Mouse (Mus musculus) midbrain, embryonic 13.5 days (tissue): ENCODE results near the gene Camk2g. TPM values are rescaled to one million over a fixed set of nuclear protein-coding genes. Genes with fewer than 3 reads are reported as not detected.

Experiments used
- ATAC-seq: fragments of 200-750 bp; cut with Nextera tagmentation; 2 replicates; pipeline ENCODE4 v1.8.0; 2017; ENCODE audit warnings: mild to moderate bottlenecking, moderate TSS enrichment, moderate library complexity
- H3K27ac ChIP-seq: fragments of 300-500 bp; sonication (generic); 2 replicates; pipeline ENCODE4 v1.5.1; 2015; ENCODE audit warnings: inconsistent platforms, mild to moderate bottlenecking, moderate library complexity
- H3K27me3 ChIP-seq: fragments of 300-500 bp; sonication (generic); 2 replicates; pipeline ENCODE4 v1.6.1; 2015; ENCODE audit warnings: mild to moderate bottlenecking, inconsistent platforms
- H3K36me3 ChIP-seq: fragments of 300-500 bp; sonication (generic); 2 replicates; pipeline ENCODE4 v1.6.1; 2015; ENCODE audit warnings: mild to moderate bottlenecking, inconsistent platforms
- H3K4me1 ChIP-seq: fragments of 300-500 bp; sonication (generic); replicated peaks from 2 replicates; pipeline ENCODE4 v1.6.1; 2015; ENCODE audit warnings: inconsistent platforms
- H3K4me2 ChIP-seq: fragments of 300-500 bp; sonication (generic); replicated peaks from 2 replicates; pipeline ENCODE4 v1.6.1; 2015; ENCODE audit warnings: moderate library complexity, mild to moderate bottlenecking, inconsistent platforms
- H3K4me3 ChIP-seq: fragments of 300-500 bp; sonication (generic); replicated peaks from 2 replicates; pipeline ENCODE4 v1.5.1; 2015; ENCODE audit warnings: mild to moderate bottlenecking, inconsistent platforms
- H3K9ac ChIP-seq: fragments of 300-500 bp; sonication (generic); replicated peaks from 2 replicates; pipeline ENCODE4 v1.6.1; 2015; ENCODE audit warnings: mild to moderate bottlenecking, inconsistent platforms
- H3K9me3 ChIP-seq: fragments of 300-500 bp; sonication (generic); 2 replicates; pipeline ENCODE4 v1.6.1; 2016; ENCODE audit warnings: mild to moderate bottlenecking, inconsistent platforms
- WGBS: fragments of 180-500 bp; shearing (Covaris S2); methylation state at CpG from one replicate; pipeline ENCODE4 v1.1.7; 2015; 5-methylcytosine and 5-hydroxymethylcytosine counted together
- polyA plus RNA-seq: library from polyadenylated mRNA; unstranded; fragments of >200 nt; fragmentation: Nextera tagmentation; extraction: Ambion mirVana; gene quantifications from 2 replicates; pipeline ENCODE4 v1.2.1, GENCODE M21; 2015

Gene Camk2g
- polyA plus RNA-seq, 1 experiment from 2014 or later, result 84.2 TPM

DNA sequence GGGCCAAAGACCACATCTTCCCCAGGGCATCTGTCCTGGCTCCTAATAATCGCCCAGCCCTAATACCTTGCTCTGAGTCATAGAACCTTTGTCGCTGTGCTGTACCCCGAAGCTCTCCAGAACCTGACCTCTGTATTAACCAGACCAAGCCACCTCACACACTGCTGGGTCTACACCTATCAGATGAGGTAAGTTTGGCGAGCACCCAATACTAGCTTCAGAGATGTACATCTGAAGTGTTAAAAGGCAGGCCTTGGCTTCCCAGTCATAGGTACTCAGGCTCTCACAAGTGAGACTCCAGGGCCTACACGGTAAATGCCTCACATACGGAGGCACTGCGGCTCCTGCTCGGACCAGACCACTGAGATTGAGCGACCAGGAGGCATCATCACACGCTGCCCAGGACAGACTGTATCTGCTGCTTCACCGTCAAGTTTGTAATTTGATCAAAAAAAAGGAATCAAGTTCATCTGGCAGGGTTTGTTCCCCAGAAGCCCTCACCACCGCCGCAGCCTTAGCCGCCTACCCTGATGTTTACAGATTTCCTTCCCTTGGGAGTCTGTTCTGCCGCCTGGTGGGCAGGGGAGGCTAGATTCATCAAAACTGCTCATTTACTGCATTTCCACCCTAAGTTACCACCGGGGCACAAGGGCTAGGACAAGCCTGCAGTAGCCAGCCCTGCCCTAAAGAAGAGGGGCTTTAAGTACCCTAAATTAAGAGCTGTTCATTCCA is 2.2 kb downstream of the Camk2g start:
- Histone ChIP-seq H3K27me3 (no peaks in the 10 kb centered on the region), H3K4me3 (0 out of 2 replicates have a peak overlapping the region, but pooled peaks have one; percentile 84), H3K9me3 (no peaks in the 10 kb centered on the region), H3K4me2 (peak overlapping the region; percentile 73), H3K27ac (no peak overlapping the region), H3K9ac (peak overlapping the region; percentile 86; the same call in 1 of the 2 replicates), H3K4me1 (peaks cover 61% of the 10 kb centered on the region), H3K36me3 (peaks cover 43% of the 10 kb centered on the region)
- WGBS, result 78% methylated on average over 16 of the region's 16 CpGs
- ATAC-seq, result no peak

DNA sequence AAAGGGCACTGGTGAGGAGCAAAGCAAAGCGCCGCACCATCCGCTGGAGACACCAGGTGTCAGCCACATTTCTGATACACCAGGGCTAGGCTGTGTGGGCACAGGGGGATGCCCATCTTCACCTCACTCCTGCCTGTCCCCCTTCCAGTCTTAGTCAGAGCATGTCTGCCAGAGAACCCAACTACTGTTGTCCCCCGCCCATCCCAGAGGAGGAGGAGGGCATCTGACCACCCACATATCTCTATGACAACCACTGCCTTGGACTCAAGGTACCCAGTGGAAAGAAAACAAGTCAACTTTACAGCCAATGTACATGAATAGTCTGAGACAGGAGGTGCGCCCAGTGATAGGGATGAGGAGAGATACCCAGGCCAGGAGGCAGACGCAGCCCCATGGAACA is 2.9 kb downstream of the Camk2g start:
- no peak overlapping the region for H3K4me2 ChIP-seq
- H3K9me3 ChIP-seq, result no peaks in the 10 kb centered on the region
- H3K4me1 ChIP-seq, result peaks cover 64% of the 10 kb centered on the region
- no peak overlapping the region for H3K27ac ChIP-seq
- 0 out of 2 replicates have a peak overlapping the region, but pooled peaks have one; percentile 14 for H3K9ac ChIP-seq
- H3K27me3 ChIP-seq, result no peaks in the 10 kb centered on the region
- no peak for ATAC-seq
- 92% methylated on average over 6 of the region's 6 CpGs for WGBS
- H3K4me3 ChIP-seq, result no peak overlapping the region
- peaks cover 50% of the 10 kb centered on the region for H3K36me3 ChIP-seq

DNA sequence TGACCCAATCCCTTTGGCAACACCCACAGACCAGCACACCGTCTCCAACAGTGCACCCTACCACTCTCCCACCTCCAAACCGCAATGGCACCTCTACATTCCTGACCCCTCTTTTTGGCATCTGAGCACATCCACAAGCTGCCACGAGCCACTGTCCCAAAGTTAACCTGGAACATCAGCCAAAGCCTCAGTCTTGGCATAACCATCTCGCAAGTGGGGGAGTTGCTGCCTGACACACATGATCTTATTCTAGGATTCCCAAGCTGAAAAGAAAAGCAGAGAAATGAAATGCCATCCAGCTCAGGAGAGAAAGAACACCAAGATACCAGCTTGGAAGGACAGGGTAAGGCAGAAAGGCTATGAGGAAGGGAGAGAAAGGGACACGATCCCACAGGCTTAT is 3.4 kb downstream of the Camk2g start:
- no peaks in the 10 kb centered on the region for H3K27me3 ChIP-seq
- H3K4me2 ChIP-seq, result no peak overlapping the region
- no peak for ATAC-seq
- H3K9me3 ChIP-seq, result no peaks in the 10 kb centered on the region
- H3K4me1 ChIP-seq, result peaks cover 61% of the 10 kb centered on the region
- WGBS, result 95% methylated on average over 5 of the region's 5 CpGs
- H3K36me3 ChIP-seq, result peaks cover 54% of the 10 kb centered on the region
- H3K27ac ChIP-seq, result no peak overlapping the region
- no peak overlapping the region for H3K9ac ChIP-seq
- no peak overlapping the region for H3K4me3 ChIP-seq

DNA sequence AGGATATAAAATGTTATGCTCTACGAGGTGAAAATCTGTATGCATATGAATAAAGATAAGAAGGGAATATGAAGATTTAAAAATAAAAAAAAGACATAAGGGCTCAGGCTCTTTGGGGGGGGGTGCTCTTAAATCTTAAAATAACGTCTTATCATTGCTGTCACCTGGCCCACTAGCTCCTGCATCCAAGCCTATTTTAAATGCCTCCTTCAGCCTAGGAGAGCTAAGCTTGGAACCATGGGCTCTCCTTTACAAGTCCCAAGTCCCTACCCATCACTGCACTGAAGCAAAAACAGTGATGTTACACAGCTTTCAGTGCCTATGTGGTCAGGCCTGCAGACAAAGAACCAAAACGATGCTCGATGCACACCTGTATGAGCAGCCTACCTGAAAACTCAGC is 4.3 kb downstream of the Camk2g start:
- Histone ChIP-seq H3K4me1 (peaks cover 55% of the 10 kb centered on the region), H3K4me3 (no peak overlapping the region), H3K27ac (no peak overlapping the region), H3K27me3 (no peaks in the 10 kb centered on the region), H3K9me3 (no peaks in the 10 kb centered on the region), H3K9ac (no peak overlapping the region), H3K4me2 (no peak overlapping the region), H3K36me3 (peaks cover 63% of the 10 kb centered on the region)
- no peak for ATAC-seq
- WGBS, result 91% methylated on average over 4 of the region's 4 CpGs

DNA sequence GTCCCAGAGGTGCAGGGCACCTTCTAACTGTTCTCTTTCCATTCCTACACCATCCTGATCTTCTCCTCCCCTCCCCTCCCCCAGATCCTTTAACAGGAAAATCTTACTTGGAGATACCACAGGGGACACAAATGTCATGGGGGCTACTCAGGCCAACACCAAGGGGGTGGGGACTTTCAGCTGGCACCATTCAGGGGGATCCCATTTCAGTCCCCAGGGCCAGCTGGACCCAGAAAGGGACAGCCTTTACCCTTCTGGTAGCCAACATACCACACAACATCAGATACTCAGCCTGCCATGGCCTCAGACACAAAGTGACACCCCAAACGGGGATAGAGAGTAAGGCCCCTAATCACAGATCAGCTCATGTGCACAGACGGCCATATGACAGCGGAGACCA is 5.7 kb downstream of the Camk2g start:
- 80% methylated on average over 3 of the region's 3 CpGs for WGBS
- Histone ChIP-seq H3K4me2 (no peak overlapping the region), H3K27me3 (no peaks in the 10 kb centered on the region), H3K36me3 (peaks cover 77% of the 10 kb centered on the region), H3K4me3 (no peak overlapping the region), H3K9ac (no peak overlapping the region), H3K9me3 (no peaks in the 10 kb centered on the region), H3K27ac (no peak overlapping the region), H3K4me1 (peaks cover 49% of the 10 kb centered on the region)
- ATAC-seq, result no peak

DNA sequence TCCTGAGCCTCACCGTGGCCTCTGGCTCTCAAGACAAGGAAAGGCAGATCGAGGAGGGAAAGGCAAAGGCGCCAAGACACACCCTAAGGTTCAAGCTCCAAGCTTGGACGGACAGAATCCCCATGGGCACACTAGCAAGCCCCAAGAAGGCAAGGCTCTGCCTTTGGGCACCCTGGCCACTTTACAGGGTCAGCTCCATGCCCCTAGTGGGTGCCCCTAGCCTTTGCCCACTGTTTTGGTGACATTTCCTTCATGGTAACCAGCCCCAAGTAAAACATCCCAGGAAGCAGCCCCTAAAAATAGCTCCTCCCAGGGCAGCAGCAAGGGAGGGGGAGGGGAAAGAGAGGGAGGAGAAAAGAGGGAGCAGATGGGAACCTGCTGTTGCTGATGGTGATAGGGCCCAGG is 7.3 kb downstream of the Camk2g start:
- Histone ChIP-seq H3K4me2 (no peak overlapping the region), H3K27me3 (no peaks in the 10 kb centered on the region), H3K4me3 (no peak overlapping the region), H3K9me3 (no peaks in the 10 kb centered on the region), H3K36me3 (peaks cover 92% of the 10 kb centered on the region), H3K27ac (no peak overlapping the region), H3K9ac (no peak overlapping the region), H3K4me1 (peaks cover 35% of the 10 kb centered on the region)
- ATAC-seq, result no peak
- WGBS, result 84% methylated on average over 4 of the region's 4 CpGs

DNA sequence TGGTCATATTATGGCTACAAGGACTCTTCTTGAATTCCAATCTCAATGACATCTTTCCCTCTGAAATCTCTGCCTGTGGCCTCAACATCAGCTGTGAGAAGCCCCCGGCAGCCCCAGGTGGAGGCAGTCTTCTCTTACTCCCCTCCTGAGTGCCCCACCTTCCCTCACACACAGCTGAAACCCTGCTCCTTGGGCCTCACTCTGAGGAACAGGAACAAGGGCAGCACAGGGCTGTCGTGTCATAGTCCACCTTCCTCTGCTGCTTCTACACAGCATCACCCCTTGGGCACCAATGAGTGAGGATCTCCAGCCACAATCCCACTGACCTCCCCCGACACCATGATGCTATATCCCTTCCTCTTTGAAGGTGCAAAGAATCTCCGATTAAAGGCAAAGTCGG is 7.9 kb downstream of the Camk2g start:
- no peak overlapping the region for H3K27ac ChIP-seq
- no peak overlapping the region for H3K4me2 ChIP-seq
- peaks cover 29% of the 10 kb centered on the region for H3K4me1 ChIP-seq
- H3K9ac ChIP-seq, result 0 out of 2 replicates have a peak overlapping the region, but pooled peaks have one; percentile 16
- H3K4me3 ChIP-seq, result no peak overlapping the region
- H3K36me3 ChIP-seq, result peaks cover 92% of the 10 kb centered on the region
- H3K9me3 ChIP-seq, result no peaks in the 10 kb centered on the region
- no peaks in the 10 kb centered on the region for H3K27me3 ChIP-seq
- WGBS, result 92% methylated on average over 5 of the region's 5 CpGs
- no peak for ATAC-seq

DNA sequence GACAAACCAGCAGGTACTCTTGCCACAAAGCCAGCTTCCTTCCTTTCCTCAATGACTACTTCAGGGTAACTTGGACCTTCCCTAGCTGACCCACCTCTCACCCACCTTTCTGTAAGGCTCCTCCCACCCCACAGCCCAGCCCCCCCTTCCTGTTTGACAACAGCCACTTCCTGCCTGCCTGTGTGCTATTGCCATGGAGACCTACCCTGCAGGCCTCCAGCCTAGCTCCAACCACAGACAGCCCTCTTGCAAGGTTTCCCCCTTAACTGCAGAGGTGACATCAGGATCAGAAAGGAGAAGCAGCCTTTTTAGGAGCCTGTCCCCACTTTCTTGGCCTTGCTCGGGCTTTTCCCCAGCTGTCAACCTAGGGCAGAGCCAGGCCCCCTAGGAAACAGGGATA is 8.7 kb downstream of the Camk2g start:
- Histone ChIP-seq H3K9ac (no peak overlapping the region), H3K27me3 (no peaks in the 10 kb centered on the region), H3K4me2 (no peak overlapping the region), H3K27ac (no peak overlapping the region), H3K9me3 (no peaks in the 10 kb centered on the region), H3K4me1 (peaks cover 26% of the 10 kb centered on the region), H3K4me3 (no peak overlapping the region), H3K36me3 (peaks cover 89% of the 10 kb centered on the region)
- 91% methylated on average over 1 of the region's 1 CpGs for WGBS
- no peak for ATAC-seq

DNA sequence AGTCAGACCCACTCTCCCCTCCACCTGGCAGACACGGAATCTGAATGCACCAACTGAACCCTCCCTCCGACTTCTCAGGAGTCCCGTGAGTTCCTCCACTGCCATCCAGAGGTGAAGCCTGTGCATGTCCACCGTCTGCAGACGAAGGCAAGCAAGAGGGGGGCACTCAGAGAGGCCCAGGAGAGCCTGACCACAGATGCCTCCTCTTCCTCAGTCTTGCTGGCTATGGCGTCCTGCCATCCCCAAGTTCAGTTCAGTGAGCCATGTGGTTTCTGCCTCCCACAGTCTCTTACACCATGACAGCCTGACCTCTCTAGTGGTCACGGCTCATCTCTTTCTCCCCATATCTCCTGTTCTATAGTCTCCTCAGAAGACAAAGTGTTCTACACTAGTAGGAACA is 9.2 kb downstream of the Camk2g start:
- 80% methylated on average over 7 of the region's 7 CpGs for WGBS
- H3K9ac ChIP-seq, result no peak overlapping the region
- H3K4me3 ChIP-seq, result no peak overlapping the region
- H3K4me1 ChIP-seq, result peaks cover 26% of the 10 kb centered on the region
- H3K36me3 ChIP-seq, result peaks cover 84% of the 10 kb centered on the region
- no peak overlapping the region for H3K27ac ChIP-seq
- H3K27me3 ChIP-seq, result no peaks in the 10 kb centered on the region
- no peaks in the 10 kb centered on the region for H3K9me3 ChIP-seq
- H3K4me2 ChIP-seq, result no peak overlapping the region
- no peak for ATAC-seq

DNA sequence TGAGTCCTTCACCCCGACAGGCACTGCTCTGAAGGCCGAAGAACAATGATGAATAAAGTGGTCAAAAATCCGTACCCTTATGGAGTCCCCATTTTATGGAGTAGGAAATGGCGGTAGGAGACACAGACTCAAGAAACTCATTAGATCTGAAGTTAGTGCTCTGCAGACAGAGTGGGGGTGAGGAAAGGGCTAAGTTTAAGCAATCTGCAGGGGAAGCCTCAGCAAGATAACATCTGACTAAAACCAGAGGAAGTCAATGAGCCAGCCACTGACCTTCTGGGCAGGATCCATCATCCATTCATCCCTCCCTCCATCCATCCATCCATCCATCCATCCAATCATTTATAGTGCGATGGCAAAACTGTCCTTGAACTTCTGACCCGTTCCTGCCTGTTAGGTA is 10.4 kb downstream of the Camk2g start:
- H3K27ac ChIP-seq, result no peak overlapping the region
- H3K4me3 ChIP-seq, result no peak overlapping the region
- no peak overlapping the region for H3K4me2 ChIP-seq
- ATAC-seq, result no peak
- H3K27me3 ChIP-seq, result no peaks in the 10 kb centered on the region
- no peaks in the 10 kb centered on the region for H3K9me3 ChIP-seq
- H3K36me3 ChIP-seq, result peaks cover 81% of the 10 kb centered on the region
- peaks cover 26% of the 10 kb centered on the region for H3K4me1 ChIP-seq
- WGBS, result 93% methylated on average over 6 of the region's 6 CpGs
- H3K9ac ChIP-seq, result no peak overlapping the region

DNA sequence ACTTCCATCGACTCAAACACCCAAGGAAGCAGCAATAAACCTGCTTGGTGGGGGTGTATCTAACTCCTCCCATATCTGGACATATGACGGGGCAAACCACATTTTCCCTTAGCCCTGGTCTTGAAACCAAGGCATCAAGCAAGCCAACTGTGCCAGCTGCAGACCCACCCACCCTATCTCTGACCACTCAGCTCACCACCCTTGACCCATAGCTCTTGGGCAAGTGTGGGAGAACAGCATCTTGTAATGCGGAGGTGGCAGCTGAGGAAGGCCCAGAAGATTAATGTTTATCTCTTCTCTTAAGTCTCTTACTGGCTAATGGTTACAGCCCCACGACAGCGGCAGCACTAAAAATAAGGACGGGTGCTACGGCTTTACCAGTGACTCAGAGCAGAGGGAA is 11.0 kb downstream of the Camk2g start:
- no peaks in the 10 kb centered on the region for H3K9me3 ChIP-seq
- ATAC-seq, result no peak
- no peaks in the 10 kb centered on the region for H3K27me3 ChIP-seq
- peaks cover 22% of the 10 kb centered on the region for H3K4me1 ChIP-seq
- H3K9ac ChIP-seq, result no peak overlapping the region
- H3K4me3 ChIP-seq, result no peak overlapping the region
- no peak overlapping the region for H3K27ac ChIP-seq
- H3K4me2 ChIP-seq, result no peak overlapping the region
- H3K36me3 ChIP-seq, result peaks cover 81% of the 10 kb centered on the region
- 95% methylated on average over 7 of the region's 7 CpGs for WGBS

DNA sequence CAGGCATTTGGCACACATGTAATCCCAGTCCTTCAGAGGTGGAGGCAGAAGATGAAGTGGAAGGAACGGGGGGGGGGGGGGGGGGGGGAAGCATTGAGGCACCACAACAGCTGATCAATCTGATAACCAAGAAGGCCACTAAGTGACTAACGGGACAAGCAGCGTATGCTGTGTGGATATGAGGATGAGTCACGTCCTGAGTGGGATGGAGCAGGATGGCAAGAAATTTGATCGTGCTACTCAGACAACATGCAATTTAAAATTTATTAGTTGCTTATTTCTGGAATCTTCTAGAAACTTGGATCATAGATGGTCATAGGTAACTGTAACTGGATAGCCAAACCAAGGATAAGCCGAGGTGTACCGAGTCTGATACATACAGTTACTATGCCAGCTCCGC is 13.7 kb downstream of the Camk2g start:
- no peak overlapping the region for H3K9ac ChIP-seq
- H3K4me2 ChIP-seq, result no peak overlapping the region
- no peaks in the 10 kb centered on the region for H3K27me3 ChIP-seq
- H3K9me3 ChIP-seq, result no peaks in the 10 kb centered on the region
- no peak overlapping the region for H3K27ac ChIP-seq
- H3K36me3 ChIP-seq, result peaks cover 69% of the 10 kb centered on the region
- no peak for ATAC-seq
- WGBS, result 95% methylated on average over 8 of the region's 8 CpGs
- H3K4me1 ChIP-seq, result peaks cover 13% of the 10 kb centered on the region
- no peak overlapping the region for H3K4me3 ChIP-seq

DNA sequence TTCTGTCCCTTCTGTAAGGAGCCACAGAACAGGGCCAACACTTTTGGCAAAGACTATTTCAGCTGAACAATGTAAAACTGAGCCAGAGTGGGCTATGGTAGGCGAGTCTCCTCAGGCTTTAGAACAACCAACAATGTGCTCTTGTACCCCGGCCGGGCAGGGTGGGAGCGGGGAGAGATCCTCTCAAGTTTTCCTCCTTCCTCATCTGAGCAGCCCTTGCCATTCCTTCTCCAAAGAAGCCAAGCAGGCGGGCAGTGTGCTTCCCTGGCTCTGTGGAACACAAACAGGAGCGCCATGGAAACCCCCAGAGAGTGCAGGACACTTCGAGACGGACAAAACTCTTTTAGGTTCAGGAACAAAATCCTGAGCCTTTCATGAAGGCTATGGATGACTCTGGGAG is 15.4 kb downstream of the Camk2g start:
- Histone ChIP-seq H3K36me3 (peaks cover 52% of the 10 kb centered on the region), H3K27ac (no peak overlapping the region)
- WGBS, result 87% methylated on average over 8 of the region's 8 CpGs

More for the DNA sequence above, 15.4 kb downstream of the Camk2g start:
- no peaks in the 10 kb centered on the region for H3K27me3 ChIP-seq
- no peaks in the 10 kb centered on the region for H3K9me3 ChIP-seq
- H3K4me3 ChIP-seq, result no peak overlapping the region
- H3K9ac ChIP-seq, result no peak overlapping the region
- H3K4me1 ChIP-seq, result peaks cover 27% of the 10 kb centered on the region
- ATAC-seq, result no peak
- H3K4me2 ChIP-seq, result no peak overlapping the region
